Mouse (Mus musculus): Measurements from ENCODE around the gene Rpl3l.

Rpl3l gene

GRCm38 (mm10) chr17:24742307-24742706 lies 14.7 kb downstream of the Rpl3l start:
- DNase-seq (ENCODE audit: low spot score), result no peak

- DNase-seq (ENCODE audit: low spot score), result no peak
These were observed 16.3 kb downstream of the Rpl3l start for GRCm38 (mm10) chr17:24743896-24744295.

GRCm38 (mm10) chr17:24744381-24744780 lies 16.8 kb downstream of the Rpl3l start:
- DNase-seq (ENCODE audit: low spot score), result no peak

GRCm38 (mm10) chr17:24745526-24746497 lies 18.2 kb downstream of the Rpl3l start:
- peak; percentile 79 for DNase-seq (ENCODE audit: low spot score)

GRCm38 (mm10) chr17:24746986-24747385 lies 19.4 kb downstream of the Rpl3l start:
- no peak for DNase-seq (ENCODE audit: low spot score)

- DNase-seq (ENCODE audit: low spot score), result no peak
These were observed 23.9 kb downstream of the Rpl3l start for GRCm38 (mm10) chr17:24751528-24751927.

- DNase-seq (ENCODE audit: low spot score), result peak; percentile 9
These were observed 25.1 kb downstream of the Rpl3l start, which contains the start of gene Hs3st6 for GRCm38 (mm10) chr17:24752415-24753394. Hs3st6 (plus strand) TSS chr17:24752988.

GRCm38 (mm10) chr17:24757394-24757793 lies 29.8 kb downstream of the Rpl3l start:
- no peak for DNase-seq (ENCODE audit: low spot score)

- DNase-seq (ENCODE audit: low spot score), result no peak
These were observed 33.5 kb downstream of the Rpl3l start for GRCm38 (mm10) chr17:24761121-24761520.

GRCm38 (mm10) chr17:24765016-24765905 lies 37.6 kb downstream of the Rpl3l start:
- no peak for DNase-seq (ENCODE audit: low spot score)

GRCm38 (mm10) chr17:24766266-24766875 lies 38.8 kb downstream of the Rpl3l start:
- no peak for DNase-seq (ENCODE audit: low spot score)

- no peak for DNase-seq (ENCODE audit: low spot score)
These were observed 41.5 kb downstream of the Rpl3l start for GRCm38 (mm10) chr17:24769146-24769545.

GRCm38 (mm10) chr17:24773241-24773640 lies 45.6 kb downstream of the Rpl3l start:
- DNase-seq (ENCODE audit: low spot score), result no peak

- no peak for DNase-seq (ENCODE audit: low spot score)
These were observed 47.6 kb downstream of the Rpl3l start for GRCm38 (mm10) chr17:24775173-24775572.

- no peak for DNase-seq (ENCODE audit: low spot score)
These were observed 49.5 kb downstream of the Rpl3l start for GRCm38 (mm10) chr17:24777073-24777472.

- no peak for DNase-seq (ENCODE audit: low spot score)
These were observed 53.2 kb downstream of the Rpl3l start for GRCm38 (mm10) chr17:24780821-24781220.
